Mouse (Mus musculus): ENCODE measurements around the gene Pla2g4c. TPM values are rescaled to one million over a fixed set of nuclear protein-coding genes. Genes with fewer than 3 reads are reported as not detected.

The Pla2g4c gene
- total RNA-seq (2023): 1 to 10 TPM; 1.4 to 2.5 TPM

GRCm38 (mm10) chr7:13324316-13324715 lies at the start of gene Pla2g4c:
Gene Pla2g4c, plus strand, starts transcription at chr7:13324655.

DNA sequence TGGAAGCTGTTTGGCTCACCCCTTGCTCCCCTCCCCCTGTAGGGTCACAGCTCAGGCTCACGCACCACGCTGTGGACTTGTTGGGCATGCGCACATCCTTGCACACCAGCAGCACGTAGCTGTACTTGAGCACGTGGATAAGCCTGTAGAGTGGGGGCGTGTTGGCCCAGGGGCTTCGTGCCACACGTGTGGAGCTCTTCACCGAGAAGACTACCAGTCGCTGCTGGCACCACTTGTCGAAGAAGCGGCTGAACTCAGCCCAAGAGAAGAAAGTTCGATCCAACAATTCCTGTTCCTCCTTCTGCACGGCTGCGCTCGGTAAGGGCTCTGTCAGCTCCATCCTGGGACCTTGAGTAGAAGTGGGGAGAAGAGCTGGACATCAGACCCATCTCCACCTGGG lies 47.4 kb upstream of the Pla2g4c start, which contains the start of gene Lig1:
Gene Lig1 (plus strand): TSS at position 203 of the 400 bp plus-strand sequence.

GRCm38 (mm10) chr7:13278308-13278891 lies 46.1 kb upstream of the Pla2g4c start, which contains the start of gene Zswim9:
Gene Zswim9, minus strand, starts transcription at chr7:13278721.

DNA sequence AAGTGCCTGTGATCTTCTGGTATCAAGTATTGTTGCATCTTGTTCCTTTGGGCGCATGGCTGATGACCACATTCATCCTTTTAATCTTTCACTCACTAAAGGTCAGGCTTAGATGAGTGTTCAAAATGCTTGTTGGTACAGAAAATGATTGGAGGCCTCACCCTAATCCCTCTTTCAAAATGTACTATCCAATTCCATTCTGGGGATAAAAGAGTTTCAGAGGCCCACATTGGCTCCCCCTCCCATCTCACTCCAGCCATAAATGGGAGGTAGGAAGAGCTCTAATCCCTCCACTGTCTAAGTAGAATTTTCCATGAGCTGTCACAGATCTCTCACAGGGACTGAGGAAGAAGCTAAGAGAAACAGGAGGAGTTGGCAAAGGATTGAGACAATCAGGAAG lies 73.4 kb downstream of the Pla2g4c start, which contains the start of gene Cabp5:
Gene Cabp5 (plus strand): TSS at position 301 of the 400 bp plus-strand sequence.

Other genes starting within 250 kb of the Pla2g4c start
- not detected for gene Vmn1r85, start 229.5 kb upstream of the Pla2g4c start, total RNA-seq (2023)
- not detected for gene Vmn1r86, start 204.7 kb upstream of the Pla2g4c start, total RNA-seq (2023)
- gene Vmn1r87, start 184.5 kb upstream of the Pla2g4c start, total RNA-seq (2023): not detected
- gene Vmn1r88, start 165.1 kb upstream of the Pla2g4c start, total RNA-seq (2023): under 1 TPM in 1 of 2 experiments, not detected in 1; 0.07 TPM
- gene Vmn1r89, start 111.6 kb upstream of the Pla2g4c start, total RNA-seq (2023): not detected
- gene Lig1, start 47.4 kb upstream of the Pla2g4c start, total RNA-seq (2023): 10 to 100 TPM; 61.7 to 73.5 TPM
- 1 to 10 TPM; 1.5 to 5.8 TPM for gene Zswim9, start 45.9 kb upstream of the Pla2g4c start, total RNA-seq (2023)
- gene Cabp5, start 73.5 kb downstream of the Pla2g4c start, total RNA-seq (2023): not detected
- not detected for gene Bsph1, start 126.2 kb downstream of the Pla2g4c start, total RNA-seq (2023)
- not detected for gene Bsph2, start 246.4 kb downstream of the Pla2g4c start, total RNA-seq (2023)